Mouse (Mus musculus): Measurements from ENCODE around the gene Ptprc.
A peak's percentile ranks its signal among the peaks of the same experiment; 100 is the strongest.

Gene Ptprc

DNA sequence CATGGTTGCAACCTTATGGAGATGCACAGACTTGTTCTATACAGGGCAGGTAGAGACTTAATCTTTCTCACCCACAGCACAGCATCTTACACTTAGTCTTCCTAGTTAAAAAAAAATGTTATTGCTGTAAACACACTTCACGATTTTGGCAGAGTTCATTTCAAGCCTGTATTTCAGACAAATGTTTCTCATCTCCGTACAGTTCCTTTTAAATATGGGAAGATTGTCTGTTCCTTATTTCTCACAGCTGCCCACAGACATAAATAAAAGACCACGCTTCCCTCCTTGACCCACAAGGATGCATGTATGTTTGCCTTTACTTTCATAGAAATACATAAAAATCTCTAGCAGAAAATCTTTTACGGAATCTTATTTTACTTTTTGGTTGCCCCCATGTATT lies 22.4 kb downstream of the Ptprc start:
- no peak for DNase-seq (ENCODE audit: low spot score in 2 of 2)

DNA sequence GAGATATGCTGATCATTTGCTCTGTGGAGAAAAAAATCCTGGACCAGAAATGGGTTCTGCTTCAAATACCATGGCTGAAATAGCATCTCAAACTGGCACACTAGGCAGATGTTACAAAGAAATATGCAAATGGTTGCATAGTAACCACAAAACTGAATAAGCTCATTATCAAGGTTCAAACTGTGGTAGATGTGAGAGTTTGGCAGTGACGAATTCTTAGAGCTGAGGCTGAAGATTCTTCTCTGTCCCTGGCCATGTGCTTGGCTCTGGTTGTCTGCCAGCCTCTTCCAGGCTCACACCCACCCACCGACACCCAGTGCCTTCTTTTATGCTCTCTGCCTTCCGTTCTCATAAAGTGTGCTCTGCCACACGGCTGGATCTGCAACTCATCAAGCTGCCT lies 26.7 kb downstream of the Ptprc start:
- DNase-seq (ENCODE audit: low spot score in 2 of 2), result peak; percentile 72 to 87

DNA sequence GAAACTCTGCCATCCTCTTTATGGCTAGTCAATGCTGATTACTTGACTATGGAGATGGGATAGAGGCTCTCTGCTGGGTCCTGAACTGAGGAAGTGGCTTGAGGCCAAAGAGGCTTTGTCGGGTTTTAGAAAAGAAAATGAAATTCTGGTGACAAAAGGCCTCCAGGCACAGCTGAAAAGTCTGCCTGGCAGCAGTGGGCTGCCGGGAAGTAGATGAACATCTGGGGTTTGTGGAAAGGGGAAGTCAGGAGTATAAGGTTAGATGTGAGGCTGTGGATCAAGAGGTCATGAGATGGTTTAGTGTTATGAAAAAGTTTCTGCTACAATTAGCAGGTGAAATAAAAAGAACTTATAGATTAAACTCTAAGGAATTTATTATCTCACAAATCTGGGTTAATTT lies 29.9 kb downstream of the Ptprc start:
- DNase-seq (ENCODE audit: low spot score in 2 of 2), result no peak

DNA sequence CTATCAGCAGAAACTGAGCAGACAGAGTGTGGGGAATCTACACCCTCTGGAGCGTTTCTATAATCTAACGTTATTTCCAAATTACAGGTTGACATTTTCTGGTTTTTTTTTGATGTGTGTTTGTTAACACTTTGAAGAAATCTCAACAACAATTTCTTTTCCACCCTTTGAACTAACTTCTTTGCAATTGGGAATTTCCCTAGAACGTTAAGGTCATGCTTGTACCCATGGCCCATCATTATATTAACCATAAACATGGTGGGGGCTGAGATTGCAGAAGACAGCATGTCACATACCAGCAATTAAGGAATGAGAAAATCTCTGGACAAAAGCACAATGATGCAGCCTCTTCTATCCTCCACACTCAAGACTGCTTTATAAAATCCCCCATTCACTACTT lies 30.4 kb downstream of the Ptprc start:
- no peak for DNase-seq (ENCODE audit: low spot score in 2 of 2)

DNA sequence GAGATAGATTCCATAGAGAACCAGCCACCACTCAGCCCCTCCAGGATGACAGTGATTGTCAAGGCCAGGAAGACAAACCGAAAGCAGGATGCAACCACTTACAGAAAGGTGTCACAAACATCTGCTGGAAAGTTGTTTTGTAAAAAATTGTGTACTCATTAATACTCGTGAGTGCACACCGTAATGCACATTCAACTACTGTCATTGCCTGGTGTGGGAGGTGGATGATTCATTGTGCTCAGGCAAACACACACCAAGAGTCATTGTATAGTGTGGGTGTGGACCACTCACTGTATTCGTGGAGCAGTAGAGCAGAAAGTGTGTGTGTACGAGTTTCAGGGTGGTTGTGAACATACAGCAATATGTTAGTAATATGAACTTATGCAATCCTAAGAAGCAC lies 31.1 kb downstream of the Ptprc start:
- DNase-seq (ENCODE audit: low spot score in 2 of 2), result no peak

DNA sequence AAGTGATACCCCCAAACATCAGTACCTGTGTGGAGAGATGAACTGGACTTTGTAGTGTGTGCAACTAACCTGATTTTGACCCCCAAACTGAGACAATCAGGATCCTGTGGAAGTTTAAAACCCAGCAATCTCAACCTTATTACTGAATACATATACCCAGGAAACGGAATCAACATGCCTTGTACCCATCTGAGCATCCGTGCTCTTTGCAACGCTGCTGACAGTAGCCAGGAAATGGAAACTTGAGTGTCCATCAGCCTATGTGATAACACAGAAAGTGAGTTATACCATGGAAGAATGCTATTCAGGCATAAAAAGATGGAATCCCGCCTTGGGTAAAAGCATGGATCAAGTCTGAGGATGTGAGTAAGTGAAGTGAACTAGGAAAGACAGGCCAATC lies 34.7 kb downstream of the Ptprc start:
- DNase-seq (ENCODE audit: low spot score in 2 of 2), result no peak

DNA sequence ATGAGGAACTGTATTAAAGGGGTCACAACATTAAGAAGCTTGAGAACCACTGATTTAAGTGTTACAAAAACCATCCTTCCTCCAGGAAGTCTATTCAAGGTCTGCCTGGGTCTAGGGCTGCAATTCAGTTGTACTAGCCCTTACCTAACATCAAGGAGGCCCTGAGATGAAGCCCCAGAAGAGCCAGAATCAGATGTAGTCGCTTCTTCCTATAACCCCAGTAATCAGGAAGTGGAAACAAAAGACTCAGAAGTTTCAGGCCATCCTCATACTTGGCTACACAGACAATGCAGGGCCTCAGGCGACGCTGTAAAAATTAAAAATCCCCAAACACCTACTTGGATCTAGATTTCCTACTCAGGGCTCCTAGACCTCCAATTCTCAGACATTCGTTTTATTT lies 37.8 kb downstream of the Ptprc start:
- no peak for DNase-seq (ENCODE audit: low spot score in 2 of 2)

DNA sequence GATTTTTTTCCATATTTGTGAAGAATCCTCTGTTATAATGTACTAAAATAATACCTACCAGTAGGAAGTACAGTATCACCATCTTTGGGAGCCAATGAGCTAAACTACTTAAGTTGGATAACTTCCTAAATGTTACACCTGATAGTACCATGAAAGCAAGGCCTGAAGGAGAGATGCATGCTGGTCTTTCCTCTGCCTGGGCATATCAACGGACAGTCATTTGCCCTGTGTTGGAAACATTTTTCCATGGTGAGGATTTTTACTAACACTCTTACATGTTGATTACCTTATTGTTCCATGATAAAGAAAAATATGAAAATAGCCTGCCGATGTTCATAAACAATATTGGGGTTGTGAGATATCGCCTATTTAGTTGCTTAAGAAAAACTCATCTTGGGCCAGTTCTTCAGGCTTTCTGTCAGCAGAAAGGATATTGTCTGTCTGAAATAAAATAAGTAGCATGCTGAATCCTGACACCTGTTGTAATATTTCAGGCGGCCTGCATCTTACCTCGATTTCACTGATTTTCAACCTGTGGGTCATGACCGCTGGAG lies 38.4 kb downstream of the Ptprc start:
- DNase-seq (ENCODE audit: low spot score in 2 of 2), result no peak

DNA sequence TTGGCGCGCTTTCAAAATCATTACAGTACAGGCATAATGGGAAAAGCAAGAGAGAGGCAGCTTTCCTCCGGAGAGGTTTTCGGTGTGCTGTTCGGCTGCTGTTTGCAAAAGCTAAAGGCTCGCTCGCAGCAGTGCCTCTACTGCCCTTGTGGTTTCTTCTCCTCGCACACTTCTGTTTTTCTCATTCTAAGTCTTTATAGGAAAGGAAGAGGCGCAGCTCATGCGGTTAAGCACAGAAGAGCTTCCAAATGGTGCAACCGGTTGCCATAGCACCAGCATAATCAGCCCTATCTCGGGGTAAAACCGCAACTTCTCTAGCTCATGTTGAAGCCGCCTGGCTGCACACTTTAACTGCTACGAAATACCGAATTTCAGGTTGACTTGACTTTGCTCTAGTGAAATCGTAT lies 39.1 kb downstream of the Ptprc start:
- peak; percentile 73 to 81 for DNase-seq (ENCODE audit: low spot score in 2 of 2)

DNA sequence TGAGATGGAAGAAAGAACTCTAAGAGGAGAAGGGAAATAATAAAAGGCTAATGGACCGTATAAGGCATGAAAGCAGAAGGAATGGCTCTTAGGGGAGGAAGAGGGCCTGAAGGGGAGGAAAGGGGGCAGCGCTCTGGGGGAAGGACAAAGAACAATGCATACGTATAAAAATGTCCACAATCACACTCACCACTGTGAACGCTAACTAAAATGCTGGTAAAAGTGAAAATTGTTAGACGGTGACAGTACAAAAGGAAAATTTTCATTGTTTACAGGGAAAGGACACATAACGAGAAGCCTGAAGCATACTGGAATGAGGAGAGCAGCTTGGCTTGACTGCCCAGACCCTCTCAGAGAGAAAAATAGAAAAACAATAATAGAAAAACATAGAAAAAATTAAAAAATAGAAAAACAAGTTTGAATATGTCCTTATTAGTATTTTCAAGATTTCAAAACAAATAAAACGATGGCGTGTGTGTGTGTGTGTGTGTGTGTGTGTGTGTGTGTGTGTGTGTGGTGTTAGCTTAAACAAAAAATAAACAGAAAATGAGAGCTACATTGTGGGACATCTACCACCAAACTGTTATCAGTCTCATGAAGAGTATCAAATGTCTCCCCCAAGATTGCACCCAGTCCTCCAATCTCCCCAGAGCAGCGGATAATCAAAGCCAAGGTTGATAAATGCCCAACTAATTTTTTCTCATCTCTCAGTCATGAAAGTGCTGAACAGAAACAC lies 39.7 kb downstream of the Ptprc start:
- DNase-seq (ENCODE audit: low spot score in 2 of 2), result no peak

DNA sequence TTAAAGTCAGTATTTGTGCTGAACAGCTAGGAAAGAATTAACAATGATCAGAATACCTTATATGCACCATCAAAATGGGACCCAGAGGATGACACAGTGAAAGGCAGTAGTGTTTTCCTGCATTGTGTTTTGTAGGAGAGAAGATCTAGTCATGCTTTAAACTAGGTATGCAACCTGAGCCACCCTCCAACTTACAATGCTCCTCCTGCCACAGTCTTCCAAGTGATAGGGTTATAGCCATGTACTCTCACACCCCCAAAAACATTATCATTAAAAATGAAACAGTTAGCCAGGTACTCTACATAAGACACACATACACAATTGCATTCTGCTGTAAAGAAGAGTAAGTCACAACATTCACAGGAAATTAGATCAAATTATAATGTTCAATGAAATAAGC lies 40.4 kb downstream of the Ptprc start:
- DNase-seq (ENCODE audit: low spot score in 2 of 2), result no peak

DNA sequence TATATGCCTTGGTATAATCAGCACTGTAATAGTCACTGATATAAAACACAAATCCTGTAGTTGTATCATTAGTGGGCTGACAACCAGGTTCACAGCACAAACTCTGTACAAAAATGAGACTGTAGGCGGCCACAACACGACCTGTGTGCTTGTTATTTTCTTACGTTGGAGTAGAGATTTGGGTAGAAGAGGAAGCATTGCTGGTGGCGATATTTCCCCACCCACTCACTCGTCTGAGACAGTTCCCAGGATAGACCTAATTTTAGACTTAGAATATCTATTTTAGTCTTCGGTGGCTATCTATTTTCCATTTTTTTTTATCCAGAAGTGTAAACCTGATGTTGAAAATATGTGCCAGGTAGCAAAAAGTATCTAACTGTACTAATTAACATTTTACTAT lies 41.2 kb downstream of the Ptprc start:
- no peak for DNase-seq (ENCODE audit: low spot score in 2 of 2)

DNA sequence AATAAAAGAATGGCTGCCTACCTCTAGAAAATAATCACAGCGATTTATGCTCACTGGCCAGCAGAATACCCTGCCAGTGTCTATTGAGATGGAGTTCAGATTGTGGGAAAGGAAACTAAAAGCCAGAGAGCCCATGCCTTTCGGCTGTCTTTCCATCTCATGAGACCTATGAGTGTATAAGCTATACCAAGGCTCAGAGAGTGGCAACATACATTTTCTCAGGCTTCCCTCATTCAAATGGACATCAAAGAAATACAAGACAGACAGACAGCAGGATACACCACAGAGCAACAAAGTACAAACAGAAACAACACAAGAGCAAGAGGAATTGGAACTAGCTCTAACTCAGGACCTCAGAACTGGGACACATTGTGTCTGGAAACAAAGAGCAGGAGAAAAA lies 43.8 kb downstream of the Ptprc start:
- DNase-seq (ENCODE audit: low spot score in 2 of 2), result no peak

DNA sequence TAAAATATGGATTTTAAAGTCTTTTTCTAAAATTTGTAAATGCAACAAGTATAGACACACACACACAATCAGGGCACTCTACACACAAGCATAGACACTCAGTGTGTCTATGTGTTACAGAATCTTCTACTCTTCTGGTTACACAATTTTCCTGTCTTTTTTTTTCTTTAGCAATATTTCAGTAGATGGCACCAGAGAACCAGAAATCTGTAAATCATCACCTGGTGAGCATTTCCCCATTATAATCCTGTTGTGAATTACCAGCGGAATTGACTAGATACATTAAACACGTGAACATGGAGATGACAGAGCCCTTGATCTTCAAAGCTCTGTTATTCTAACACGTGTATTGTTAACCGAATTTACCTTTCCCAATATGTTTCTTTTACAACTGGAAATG lies 45.4 kb downstream of the Ptprc start:
- no peak for DNase-seq (ENCODE audit: low spot score in 2 of 2)

DNA sequence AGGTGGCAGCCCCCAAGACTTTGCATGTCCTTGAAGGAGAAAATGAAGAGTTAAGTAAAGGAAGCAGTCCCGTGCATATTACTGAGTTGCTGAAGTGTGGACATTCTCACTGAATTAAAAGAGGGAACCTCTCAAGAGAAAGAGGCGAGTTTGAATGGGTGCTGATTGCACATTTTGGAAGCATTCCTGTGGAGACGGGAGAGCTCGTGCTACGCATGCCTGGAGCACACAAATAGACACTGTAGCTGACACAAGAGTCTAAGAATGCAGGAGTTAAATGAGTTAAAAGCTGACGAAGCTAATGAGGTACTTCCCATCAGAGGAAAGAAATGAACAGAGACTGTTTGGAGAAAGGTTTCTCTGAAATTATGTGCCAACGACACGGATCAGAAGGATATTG lies 48.7 kb downstream of the Ptprc start:
- DNase-seq (ENCODE audit: low spot score in 2 of 2), result no peak

DNA sequence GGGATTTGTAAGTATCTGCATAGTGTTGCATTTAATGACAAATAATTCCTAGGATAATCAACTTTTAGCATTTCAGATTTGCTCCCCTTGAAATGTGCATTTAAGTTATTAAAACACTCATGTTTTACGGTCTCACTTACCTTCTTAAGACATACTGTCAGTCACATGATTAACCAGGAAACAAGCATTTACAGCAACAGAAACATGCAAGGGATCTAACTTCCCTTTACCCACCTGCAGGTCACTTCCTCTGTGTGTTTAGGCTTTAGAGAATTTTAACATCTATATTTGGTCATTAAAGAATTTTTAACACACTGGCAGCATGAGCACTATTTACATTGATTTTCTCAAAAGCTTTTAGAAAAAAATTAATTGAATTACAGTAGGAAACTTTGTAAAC lies 50.2 kb downstream of the Ptprc start:
- no peak for DNase-seq (ENCODE audit: low spot score in 2 of 2)

DNA sequence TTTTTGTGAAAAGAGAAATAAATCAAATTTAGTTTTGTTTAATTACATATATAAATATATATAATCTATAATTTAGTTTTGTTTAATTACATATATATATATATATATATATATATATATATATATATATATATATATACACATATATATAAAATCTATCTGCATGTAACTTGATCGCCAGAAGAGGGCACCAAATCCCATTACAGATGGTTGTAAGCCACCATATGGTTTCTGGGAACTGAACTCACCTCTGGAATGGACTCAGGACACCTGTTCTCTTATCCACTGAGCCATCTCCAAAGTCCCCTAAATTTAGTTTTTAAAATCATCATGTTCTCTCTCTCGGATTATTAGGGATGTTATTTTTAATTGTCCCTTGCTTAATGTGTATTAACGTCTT lies 51.6 kb downstream of the Ptprc start:
- no peak for DNase-seq (ENCODE audit: low spot score in 2 of 2)

DNA sequence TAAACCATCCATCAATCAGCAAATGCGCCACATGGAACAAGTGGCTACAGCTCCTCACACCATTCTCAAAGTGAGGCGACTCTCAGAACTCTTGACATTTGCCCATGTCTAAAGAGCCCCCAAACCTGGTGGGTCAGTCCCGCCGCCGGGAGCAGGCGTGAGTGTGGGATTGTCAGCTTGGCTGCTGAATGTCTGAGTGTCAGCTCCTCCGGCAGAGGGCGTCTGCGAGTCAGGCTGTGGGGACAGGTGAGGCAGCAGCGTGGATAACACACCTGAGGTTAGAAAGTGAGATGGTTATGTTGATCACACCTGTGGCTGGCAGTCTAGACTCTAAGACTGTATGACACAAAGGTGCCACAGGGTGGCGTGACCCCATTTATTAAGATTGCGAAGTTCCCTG lies 55.6 kb downstream of the Ptprc start:
- DNase-seq (ENCODE audit: low spot score in 2 of 2), result no peak

DNA sequence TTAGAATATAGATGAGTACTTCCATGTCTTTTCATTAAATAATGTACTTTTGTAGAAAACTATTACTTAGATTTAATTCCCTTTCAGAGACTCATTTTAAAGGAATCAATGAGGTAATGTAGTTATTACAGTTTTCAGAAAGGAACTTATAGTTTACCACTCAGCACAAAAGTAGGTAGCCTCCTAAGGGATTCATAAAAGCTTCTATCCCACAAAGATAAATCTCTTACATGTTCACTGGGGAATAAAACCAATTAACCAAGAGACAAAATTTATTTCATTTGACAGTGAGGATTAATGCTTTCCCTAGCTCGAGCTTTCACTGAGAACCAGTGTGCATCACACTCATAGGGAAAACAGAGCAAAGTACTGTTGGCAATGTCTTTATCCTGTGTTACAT lies 82.3 kb downstream of the Ptprc start:
- DNase-seq (ENCODE audit: low spot score in 2 of 2), result no peak

DNA sequence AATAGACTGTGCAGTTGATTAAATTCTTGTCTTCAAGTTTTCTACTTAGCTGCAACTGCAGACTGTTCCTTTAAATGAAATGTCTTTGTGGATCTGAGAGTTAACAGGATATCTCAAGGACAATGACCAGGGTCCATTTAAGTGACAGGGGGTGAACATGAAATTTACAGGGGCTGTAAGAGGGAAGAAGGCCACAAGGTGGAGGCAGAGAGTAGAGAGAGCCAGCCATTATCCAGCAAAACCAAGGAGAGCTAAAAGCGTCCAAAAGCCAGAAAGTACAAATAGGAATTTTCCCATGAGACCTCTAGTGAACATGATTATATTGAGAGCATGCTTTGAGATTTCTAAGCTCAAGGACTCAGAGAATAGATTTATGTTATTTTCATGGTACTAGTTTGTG lies 89.7 kb downstream of the Ptprc start:
- peak; percentile 14 to 29 for DNase-seq (ENCODE audit: low spot score in 2 of 2)

DNA sequence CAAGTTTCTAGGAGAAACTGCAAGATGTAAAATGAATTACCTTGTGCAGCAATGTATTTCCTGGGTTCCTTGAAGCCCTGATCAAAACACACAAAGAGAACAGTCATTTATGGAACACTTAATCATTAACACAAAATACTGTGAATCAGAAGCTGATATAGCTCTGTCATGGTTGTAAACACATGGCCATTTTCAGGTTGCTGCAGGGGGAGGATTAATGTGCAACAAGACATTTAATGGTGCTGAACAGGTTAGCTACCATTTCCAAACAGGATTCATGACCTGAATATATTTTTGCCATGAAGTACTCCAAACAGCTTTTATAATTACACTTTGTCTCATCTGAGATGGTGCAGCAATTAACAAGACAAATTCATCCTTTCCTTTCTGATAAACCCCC lies 91.8 kb downstream of the Ptprc start:
- DNase-seq (ENCODE audit: low spot score in 2 of 2), result no peak

DNA sequence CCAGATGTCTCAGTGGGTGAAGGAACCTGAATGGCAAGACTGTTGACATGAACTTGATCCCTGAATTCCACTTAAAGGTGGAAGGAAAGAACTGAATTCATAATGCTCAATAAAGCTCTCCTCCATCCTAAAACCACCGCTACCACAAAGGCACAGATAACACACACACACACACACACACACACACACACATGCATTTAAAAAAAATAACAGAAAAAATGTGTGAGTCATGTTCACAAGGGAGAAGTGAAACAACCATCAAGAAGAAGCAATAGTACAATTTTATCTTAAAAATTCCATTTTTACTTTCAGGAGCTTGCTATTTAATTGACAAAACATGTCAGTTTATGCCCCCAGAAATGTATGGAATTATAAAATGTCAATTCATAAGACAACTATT lies 95.2 kb downstream of the Ptprc start:
- DNase-seq (ENCODE audit: low spot score in 2 of 2), result no peak

DNA sequence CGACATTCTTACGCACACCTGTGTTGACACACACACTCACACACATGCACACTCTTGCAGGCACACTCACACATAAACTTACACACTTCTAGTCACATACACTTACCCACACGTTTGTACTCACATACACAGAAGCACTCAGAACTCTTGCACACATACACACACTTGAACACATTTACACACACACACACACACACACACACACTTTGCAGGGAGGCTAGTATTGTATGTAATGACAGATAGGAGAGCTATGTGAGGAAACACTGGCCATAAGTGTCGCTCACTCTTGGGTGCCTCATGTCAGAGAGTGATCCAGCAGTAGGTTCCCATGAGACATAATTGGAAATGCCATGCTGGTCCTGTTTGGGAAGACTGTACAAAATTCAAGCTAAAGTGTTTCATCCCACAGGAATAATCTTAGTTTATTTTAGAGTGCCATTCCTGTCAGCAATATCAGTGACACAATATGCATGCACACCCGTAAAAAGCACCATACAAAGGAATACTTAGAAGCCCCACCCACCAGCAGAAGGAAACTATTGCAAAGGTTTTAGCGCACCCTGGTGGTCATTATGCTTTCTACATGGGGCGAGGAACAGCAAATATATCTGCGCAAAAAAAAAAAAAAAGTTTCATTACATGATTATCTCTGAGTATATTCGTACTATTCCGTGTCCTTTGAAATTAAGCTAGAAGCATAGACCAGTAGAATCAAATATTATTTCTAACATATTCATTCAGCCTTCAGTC lies 131.1 kb downstream of the Ptprc start:
- DNase-seq (ENCODE audit: low spot score in 2 of 2), result peak; percentile 79 to 85

All from frontal cortex, postnatal 36 days (tissue).